Comparison of ENCODE assay signal across 8 mouse cellular contexts in the genomic region with DNA sequence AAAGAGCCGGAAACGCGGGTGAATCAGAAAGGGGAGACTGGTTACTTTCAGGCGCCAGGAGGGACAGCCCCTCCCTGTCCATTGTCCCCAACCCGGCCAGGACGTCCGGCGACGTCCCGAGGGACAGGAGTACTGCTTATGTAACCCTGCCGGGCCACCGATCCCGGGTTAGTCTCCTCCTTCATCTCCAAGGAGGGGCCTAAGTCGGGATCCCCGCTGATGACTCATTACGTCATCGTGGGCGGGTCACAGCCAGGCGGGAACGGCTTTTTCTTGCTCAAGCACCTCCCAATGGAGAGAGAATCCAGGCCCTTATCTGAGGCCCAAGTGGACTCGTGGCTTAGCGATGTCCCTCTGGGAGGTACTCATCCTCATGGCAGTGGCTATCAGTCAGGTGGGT. TPM values are rescaled to one million over a fixed set of nuclear protein-coding genes. Genes with fewer than 3 reads are reported as not detected.
DNase-seq lines count a peak whose midpoint lies in the region; ATAC-seq and TF ChIP-seq lines count a peak whose summit lies in the region.

No protein-coding gene starts in this region.

- WGBS in forebrain, embryonic 13.5 days, result under 1% methylated on average over 22 of the region's 22 CpGs
- 0% methylated on average over 22 of the region's 22 CpGs for WGBS in heart, postnatal 0 days
- WGBS in neural tube, embryonic 15.5 days, result under 1% methylated on average over 22 of the region's 22 CpGs

- peak; percentile 90 for DNase-seq in c-Kit-positive CD71-positive TER-119-positive erythroid progenitor cells, embryonic 14.5 days (ENCODE audit: low spot score)
- DNase-seq in heart, postnatal 0 days (ENCODE audit: low spot score), result peak; percentile 94
- peak; percentile 88 to 92 for DNase-seq in kidney, postnatal 4 days
- DNase-seq in lung, adult 18-20 months, result peak; percentile 95 to 98
- DNase-seq in urinary bladder, postnatal 25 days (ENCODE audit: low spot score), result peak; percentile 86

- H3K9me3 ChIP-seq in E14TG2a.4 (ENCODE audit: low read length), result no peaks in the 10 kb centered on the region
- H3K9me3 ChIP-seq in forebrain, embryonic 13.5 days (replicated peaks), result no peaks in the 10 kb centered on the region
- H3K9me3 ChIP-seq in heart, postnatal 0 days (replicated peaks; ENCODE audit: control insufficient read depth, low read length), result no peaks in the 10 kb centered on the region
- no peaks in the 10 kb centered on the region for H3K9me3 ChIP-seq in neural tube, embryonic 15.5 days (replicated peaks)

- peak; percentile 89; the same call in 1 of the 2 replicates for TF ChIP-seq EP300 in heart, postnatal 0 days (IDR thresholded peaks at IDR 0.05; ENCODE audit: low read depth)

- no peak for TF ChIP-seq CTCF in E14TG2a.4 (conservative IDR thresholded peaks at IDR 0.05; ENCODE audit: low read length)
- no peak for TF ChIP-seq CTCF in heart, postnatal 0 days (IDR thresholded peaks at IDR 0.05; ENCODE audit: low read depth)

- peak overlapping the region; percentile 62 for H3K9ac ChIP-seq in forebrain, embryonic 13.5 days
- H3K9ac ChIP-seq in heart, postnatal 0 days (replicated peaks; ENCODE audit: low read depth, low read length), result peak overlapping the region; percentile 38; the same call in 1 of the 2 replicates
- peak overlapping the region; percentile 45 for H3K9ac ChIP-seq in neural tube, embryonic 15.5 days (replicated peaks)

- peaks cover 30% of the 10 kb centered on the region for H3K4me1 ChIP-seq in E14TG2a.4 (replicated peaks; ENCODE audit: low read depth, low read length)
- peaks cover 19% of the 10 kb centered on the region for H3K4me1 ChIP-seq in forebrain, embryonic 13.5 days
- H3K4me1 ChIP-seq in heart, postnatal 0 days (ENCODE audit: control insufficient read depth, insufficient read depth), result peaks cover 12% of the 10 kb centered on the region
- peaks cover 16% of the 10 kb centered on the region for H3K4me1 ChIP-seq in neural tube, embryonic 15.5 days

- ATAC-seq in forebrain, embryonic 13.5 days, result peak; percentile 77
- peak; percentile 89 for ATAC-seq in heart, postnatal 0 days (ENCODE audit: insufficient read depth, low read depth)
- peak; percentile 54; the same call in 1 of the 2 replicates for ATAC-seq in neural tube, embryonic 15.5 days (ENCODE audit: low FRiP score)

- H3K4me3 ChIP-seq in E14TG2a.4 (replicated peaks; ENCODE audit: low read length), result peak overlapping the region; percentile 61
- H3K4me3 ChIP-seq in forebrain, embryonic 13.5 days, result peak overlapping the region; percentile 45
- H3K4me3 ChIP-seq in heart, postnatal 0 days (ENCODE audit: low read depth, low read length), result peak overlapping the region; percentile 42
- peak overlapping the region; percentile 41 for H3K4me3 ChIP-seq in neural tube, embryonic 15.5 days (replicated peaks)

- H3K27ac ChIP-seq in forebrain, embryonic 13.5 days, result peak overlapping the region; percentile 51; the same call in 1 of the 2 replicates
- H3K27ac ChIP-seq in heart, postnatal 0 days (ENCODE audit: low read depth), result peak overlapping the region; percentile 95
- peak overlapping the region; percentile 69 for H3K27ac ChIP-seq in neural tube, embryonic 15.5 days (replicated peaks)

- no peaks in the 10 kb centered on the region for H3K36me3 ChIP-seq in E14TG2a.4 (ENCODE audit: insufficient read depth, low read length)
- H3K36me3 ChIP-seq in forebrain, embryonic 13.5 days (ENCODE audit: poor library complexity, severe bottlenecking), result no peaks in the 10 kb centered on the region
- H3K36me3 ChIP-seq in heart, postnatal 0 days (replicated peaks; ENCODE audit: control insufficient read depth, insufficient read depth, low read length), result no peaks in the 10 kb centered on the region
- H3K36me3 ChIP-seq in neural tube, embryonic 15.5 days, result no peaks in the 10 kb centered on the region

- peak overlapping the region; percentile 77 for H3K4me2 ChIP-seq in forebrain, embryonic 13.5 days
- H3K4me2 ChIP-seq in heart, postnatal 0 days (ENCODE audit: low read depth, low read length), result peak overlapping the region; percentile 78
- H3K4me2 ChIP-seq in neural tube, embryonic 15.5 days, result peak overlapping the region; percentile 75

- H3K27me3 ChIP-seq in E14TG2a.4 (ENCODE audit: insufficient read depth, low read length), result peaks cover 27% of the 10 kb centered on the region
- H3K27me3 ChIP-seq in forebrain, embryonic 13.5 days, result no peaks in the 10 kb centered on the region
- no peaks in the 10 kb centered on the region for H3K27me3 ChIP-seq in heart, postnatal 0 days (ENCODE audit: control insufficient read depth, insufficient read depth, low read length)
- H3K27me3 ChIP-seq in neural tube, embryonic 15.5 days (replicated peaks), result peaks cover 9% of the 10 kb centered on the region

RNA-seq across cellular contexts. Expression of gene Fosb, which starts 17.3 kb away (rescaled TPM):
- polyA plus RNA-seq in forebrain, embryonic 13.5 days (2015; fragmentation: Nextera tagmentation; extraction: Ambion mirVana), result 0.06 TPM in 1 of 2 replicates, not detected in the other
- total RNA-seq in heart, postnatal 0 days (2014; rRNA removed; ENCODE audit: low replicate concordance), result 0.39 and 0.80 TPM in 2 replicates
- polyA plus RNA-seq in heart, postnatal 0 days (2015; fragmentation: Nextera tagmentation; extraction: Ambion mirVana), result 0.05 and 0.10 TPM in 2 replicates
- 0.09 and 0.18 TPM in 2 replicates for polyA plus RNA-seq in neural tube, embryonic 15.5 days (2015; fragmentation: Nextera tagmentation; extraction: Ambion mirVana)

RNA-seq across cellular contexts. Expression of gene Ercc1, which starts 17.4 kb away (rescaled TPM):
- 88.0 and 96.4 TPM in 2 replicates for polyA plus RNA-seq in forebrain, embryonic 13.5 days (2015; fragmentation: Nextera tagmentation; extraction: Ambion mirVana)
- 26.2 and 40.5 TPM in 2 replicates for total RNA-seq in heart, postnatal 0 days (2014; rRNA removed; ENCODE audit: low replicate concordance)
- polyA plus RNA-seq in heart, postnatal 0 days (2015; fragmentation: Nextera tagmentation; extraction: Ambion mirVana), result 55.2 and 61.0 TPM in 2 replicates
- polyA plus RNA-seq in neural tube, embryonic 15.5 days (2015; fragmentation: Nextera tagmentation; extraction: Ambion mirVana), result 78.5 and 93.5 TPM in 2 replicates

RNA-seq across cellular contexts. Expression of gene Cd3eap, which starts 32.2 kb away (rescaled TPM):
- 21.4 and 23.2 TPM in 2 replicates for polyA plus RNA-seq in forebrain, embryonic 13.5 days (2015; fragmentation: Nextera tagmentation; extraction: Ambion mirVana)
- 1.9 and 3.2 TPM in 2 replicates for total RNA-seq in heart, postnatal 0 days (2014; rRNA removed; ENCODE audit: low replicate concordance)
- 11.1 and 11.7 TPM in 2 replicates for polyA plus RNA-seq in heart, postnatal 0 days (2015; fragmentation: Nextera tagmentation; extraction: Ambion mirVana)
- polyA plus RNA-seq in neural tube, embryonic 15.5 days (2015; fragmentation: Nextera tagmentation; extraction: Ambion mirVana), result 22.2 and 23.0 TPM in 2 replicates

RNA-seq across cellular contexts. Expression of gene Ppp1r13l, which starts 32.4 kb away (rescaled TPM):
- 3.6 and 4.1 TPM in 2 replicates for polyA plus RNA-seq in forebrain, embryonic 13.5 days (2015; fragmentation: Nextera tagmentation; extraction: Ambion mirVana)
- total RNA-seq in heart, postnatal 0 days (2014; rRNA removed; ENCODE audit: low replicate concordance), result 11.8 and 13.5 TPM in 2 replicates
- 12.0 and 14.0 TPM in 2 replicates for polyA plus RNA-seq in heart, postnatal 0 days (2015; fragmentation: Nextera tagmentation; extraction: Ambion mirVana)
- 1.9 and 2.1 TPM in 2 replicates for polyA plus RNA-seq in neural tube, embryonic 15.5 days (2015; fragmentation: Nextera tagmentation; extraction: Ambion mirVana)

RNA-seq across cellular contexts. Expression of gene Rtn2, which starts 44.7 kb away (rescaled TPM):
- polyA plus RNA-seq in forebrain, embryonic 13.5 days (2015; fragmentation: Nextera tagmentation; extraction: Ambion mirVana), result 87.9 and 92.4 TPM in 2 replicates
- total RNA-seq in heart, postnatal 0 days (2014; rRNA removed; ENCODE audit: low replicate concordance), result 80.7 and 108 TPM in 2 replicates
- polyA plus RNA-seq in heart, postnatal 0 days (2015; fragmentation: Nextera tagmentation; extraction: Ambion mirVana), result 51.7 and 53.6 TPM in 2 replicates
- 105 and 121 TPM in 2 replicates for polyA plus RNA-seq in neural tube, embryonic 15.5 days (2015; fragmentation: Nextera tagmentation; extraction: Ambion mirVana)

Comparison
In these comparisons a context has a peak if more than half of its experiments do, and no peak if none do; other contexts are left out.
1. Peak in every context shown above with its lines: DNase-seq, ATAC-seq, H3K4me3 ChIP-seq and H3K27ac ChIP-seq.